Mouse (Mus musculus) spleen, adult 2 months (tissue): ENCODE results near the gene Limk2. TPM values are rescaled to one million over a fixed set of nuclear protein-coding genes. Genes with fewer than 3 reads are reported as not detected.
A peak's percentile ranks its signal among the peaks of the same experiment; 100 is the strongest.

Experiments used
- DNase-seq, 2 experiments: peaks; one replicate each; pipeline versions ENCODE4 v3.0.0 to v3.0.0-alpha.2; 2012 to 2021; ENCODE audit warnings: low spot score in 2 of 2, low read depth in 1 of 2
- H3K27ac ChIP-seq: fragments of 200-500 bp; 2 replicates; pipeline ENCODE4 v1.5.1; 2012; ENCODE audit warnings: low read length, inconsistent platforms; ENCODE audit not compliant: insufficient read depth
- H3K27me3 ChIP-seq: fragments of 200-500 bp; 2 replicates; pipeline ENCODE4 v1.6.1; 2012; ENCODE audit warnings: mild to moderate bottlenecking, moderate library complexity, low read length, inconsistent platforms; ENCODE audit not compliant: control insufficient read depth, insufficient read depth
- H3K36me3 ChIP-seq: fragments of 200-500 bp; 2 replicates; pipeline ENCODE4 v1.6.1; 2012; ENCODE audit warnings: mild to moderate bottlenecking, low read length, inconsistent platforms; ENCODE audit not compliant: control insufficient read depth, insufficient read depth
- H3K4me1 ChIP-seq: fragments of 200-500 bp; 2 replicates; pipeline ENCODE4 v1.6.1; 2011; ENCODE audit warnings: inconsistent platforms; ENCODE audit not compliant: control insufficient read depth, insufficient read depth, insufficient read length
- H3K4me3 ChIP-seq: fragments of 200-500 bp; 2 replicates; pipeline ENCODE4 v1.5.1; 2011; ENCODE audit warnings: mild to moderate bottlenecking, inconsistent platforms; ENCODE audit not compliant: insufficient read depth, insufficient read length; ENCODE audit errors: extremely low read depth
- CTCF ChIP-seq: fragments of 200-500 bp; IDR thresholded peaks from 2 replicates; pipeline ENCODE4 v1.5.1; 2011; ENCODE audit warnings: mild to moderate bottlenecking, inconsistent platforms; ENCODE audit not compliant: insufficient read depth, insufficient read length, insufficient replicate concordance; ENCODE audit errors: extremely low read depth
- POLR2A ChIP-seq: fragments of 200-500 bp; IDR thresholded peaks from 2 replicates; pipeline ENCODE4 v1.6.1; 2011; ENCODE audit warnings: low read depth, low read length, inconsistent platforms
- WGBS: fragments of 180-500 bp; shearing (Covaris S2); methylation state at CpG from one replicate; pipeline ENCODE4 v1.1.7; 2018; 5-methylcytosine and 5-hydroxymethylcytosine counted together
- polyA plus RNA-seq: library from polyadenylated mRNA; depleted of rRNA; stranded (reverse); fragments of >200 nt; gene quantifications from 2 replicates; pipeline ENCODE4 v1.2.3, GENCODE M21; 2012

Limk2 gene
- polyA plus RNA-seq, 1 experiment, result 66.6 TPM

GRCm38 (mm10) chr11:3451701-3452163, 42.7 kb upstream of the Limk2 start:
- peak overlapping the region; percentile 85 for H3K27ac ChIP-seq
- TF ChIP-seq POLR2A (no peak), CTCF (no peak)
- peak; percentile 7 to 17 for DNase-seq
- WGBS, result under 1% methylated on average over 20 of the region's 20 CpGs
- H3K36me3 ChIP-seq, result 0 out of 2 replicates have a peak, but pooled peaks cover 2% of the 10 kb centered on the region
- H3K4me1 ChIP-seq, result peaks cover 2% of the 10 kb centered on the region; the same call in 1 of the 2 replicates
- H3K4me3 ChIP-seq, result peak overlapping the region; percentile 94
- no peaks in the 10 kb centered on the region for H3K27me3 ChIP-seq

- Histone ChIP-seq H3K27ac (no peak overlapping the region), H3K4me1 (no peaks in the 10 kb centered on the region), H3K36me3 (no peaks in the 10 kb centered on the region), H3K27me3 (no peaks in the 10 kb centered on the region), H3K4me3 (no peak overlapping the region)
- WGBS, result 81% methylated on average over 8 of the region's 8 CpGs
- TF ChIP-seq CTCF, result no peak
- TF ChIP-seq POLR2A, result no peak
- no peak for DNase-seq
Observed at GRCm38 (mm10) chr11:3444875-3445274, 35.9 kb upstream of the Limk2 start.

- WGBS, result 96% methylated on average over 2 of the region's 2 CpGs
- no peak for DNase-seq
- no peak overlapping the region for H3K27ac ChIP-seq
- no peaks in the 10 kb centered on the region for H3K27me3 ChIP-seq
- H3K36me3 ChIP-seq, result no peaks in the 10 kb centered on the region
- TF ChIP-seq CTCF (no peak), POLR2A (no peak)
- H3K4me1 ChIP-seq, result no peaks in the 10 kb centered on the region
- no peak overlapping the region for H3K4me3 ChIP-seq
Observed at GRCm38 (mm10) chr11:3443091-3443490, 34.1 kb upstream of the Limk2 start.

GRCm38 (mm10) chr11:3442677-3443076, 33.7 kb upstream of the Limk2 start:
- DNase-seq, result no peak
- Histone ChIP-seq H3K27ac (no peak overlapping the region), H3K36me3 (no peaks in the 10 kb centered on the region), H3K27me3 (no peaks in the 10 kb centered on the region), H3K4me3 (no peak overlapping the region), H3K4me1 (no peaks in the 10 kb centered on the region)
- no peak for TF ChIP-seq CTCF
- TF ChIP-seq POLR2A, result no peak
- WGBS, result 82% methylated on average over 4 of the region's 4 CpGs

GRCm38 (mm10) chr11:3441696-3442443, 32.9 kb upstream of the Limk2 start:
- DNase-seq, result no peak
- H3K4me1 ChIP-seq, result no peaks in the 10 kb centered on the region
- no peak for TF ChIP-seq POLR2A
- TF ChIP-seq CTCF, result no peak
- H3K36me3 ChIP-seq, result no peaks in the 10 kb centered on the region
- no peaks in the 10 kb centered on the region for H3K27me3 ChIP-seq
- H3K27ac ChIP-seq, result no peak overlapping the region
- no peak overlapping the region for H3K4me3 ChIP-seq

- 96% methylated on average over 1 of the region's 1 CpGs for WGBS
Observed at GRCm38 (mm10) chr11:3437621-3438020, 28.6 kb upstream of the Limk2 start.

GRCm38 (mm10) chr11:3433809-3434208, 24.8 kb upstream of the Limk2 start:
- TF ChIP-seq POLR2A, result no peak
- TF ChIP-seq CTCF, result no peak
- Histone ChIP-seq H3K27ac (no peak overlapping the region), H3K4me1 (no peaks in the 10 kb centered on the region), H3K36me3 (peaks cover 2% of the 10 kb centered on the region; the same call in 1 of the 2 replicates), H3K27me3 (no peaks in the 10 kb centered on the region), H3K4me3 (no peak overlapping the region)
- no peak for DNase-seq
- 81% methylated on average over 4 of the region's 4 CpGs for WGBS

More at GRCm38 (mm10) chr11:3437621-3438020, 28.6 kb upstream of the Limk2 start:
- H3K36me3 ChIP-seq, result no peaks in the 10 kb centered on the region
- no peak overlapping the region for H3K27ac ChIP-seq
- no peak overlapping the region for H3K4me3 ChIP-seq
- no peak for DNase-seq
- no peaks in the 10 kb centered on the region for H3K27me3 ChIP-seq
- H3K4me1 ChIP-seq, result no peaks in the 10 kb centered on the region
- TF ChIP-seq POLR2A, result no peak
- TF ChIP-seq CTCF, result no peak
